Comparison of ENCODE assay signal across 31 mouse cellular contexts in genomic region chr17:34179019-34179418, GRCm38 (mm10). TPM values are rescaled to one million over a fixed set of nuclear protein-coding genes. Genes with fewer than 3 reads are reported as not detected.
"Had no signal": no experiment of that assay in that cellular context is flagged by ENCODE, and none has a peak within 500 bp of the region (broad histone marks: within the 10 kb centered on the region; RNA-seq: fewer than 3 reads in every experiment).

No protein-coding gene starts in this region.

- H3K27ac ChIP-seq: limb, embryonic 10.5 days; limb, embryonic 12.5 days; limb, embryonic 13.5 days; limb, embryonic 15.5 days; liver, embryonic 12.5 days; liver, embryonic 13.5 days; liver, embryonic 14.5 days; liver, embryonic 15.5 days; lung, embryonic 15.5 days; macrophage; midbrain, embryonic 10.5 days; midbrain, embryonic 12.5 days; midbrain, embryonic 13.5 days; midbrain, embryonic 15.5 days; neural tube, embryonic 12.5 days had no signal

- H3K4me3 ChIP-seq: limb, embryonic 10.5 days; limb, embryonic 12.5 days; limb, embryonic 13.5 days; limb, embryonic 15.5 days; liver, embryonic 12.5 days; liver, embryonic 13.5 days; liver, embryonic 15.5 days; lung, embryonic 15.5 days; megakaryocyte, embryonic 14.5 days; midbrain, embryonic 10.5 days; midbrain, embryonic 12.5 days; midbrain, embryonic 13.5 days; midbrain, embryonic 15.5 days; myocyte; neural tube, embryonic 12.5 days had no signal

- H3K36me3 ChIP-seq: limb, embryonic 10.5 days; limb, embryonic 12.5 days; limb, embryonic 13.5 days; limb, embryonic 15.5 days; liver, embryonic 12.5 days; liver, embryonic 13.5 days; liver, embryonic 15.5 days; lung, embryonic 15.5 days; midbrain, embryonic 10.5 days; midbrain, embryonic 12.5 days; midbrain, embryonic 13.5 days; midbrain, embryonic 15.5 days; neural tube, embryonic 12.5 days had no signal

- H3K9ac ChIP-seq: limb, embryonic 12.5 days; limb, embryonic 13.5 days; limb, embryonic 15.5 days; liver, embryonic 12.5 days; liver, embryonic 13.5 days; liver, embryonic 14.5 days; liver, embryonic 15.5 days; liver, postnatal 0 days; lung, embryonic 14.5 days; lung, embryonic 15.5 days; midbrain, embryonic 12.5 days; midbrain, embryonic 13.5 days; midbrain, embryonic 15.5 days; neural tube, embryonic 12.5 days had no signal

- H3K4me1 ChIP-seq: limb, embryonic 10.5 days; limb, embryonic 12.5 days; limb, embryonic 13.5 days; limb, embryonic 15.5 days; lung, embryonic 15.5 days; midbrain, embryonic 10.5 days; midbrain, embryonic 12.5 days; midbrain, embryonic 13.5 days; midbrain, embryonic 15.5 days; neural tube, embryonic 12.5 days had no signal

- H3K27me3 ChIP-seq: liver, embryonic 15.5 days had no signal

- DNase-seq: left cerebral cortex, postnatal 4 days; liver; liver, embryonic 13.5 days; liver, postnatal 0 days; lung, adult 18-20 months; lung, adult 2 months; lung, embryonic 14.5 days; lung, postnatal 10 days; lung, postnatal 14 days; lung, postnatal 36 days; lung, postnatal 4 days; midbrain, embryonic 14.5 days had no signal

- H3K4me2 ChIP-seq: limb, embryonic 12.5 days; limb, embryonic 13.5 days; limb, embryonic 15.5 days; liver, embryonic 11.5 days; liver, embryonic 12.5 days; liver, embryonic 13.5 days; liver, embryonic 15.5 days; lung, embryonic 14.5 days; lung, embryonic 15.5 days; midbrain, embryonic 11.5 days; midbrain, embryonic 12.5 days; midbrain, embryonic 13.5 days; midbrain, embryonic 15.5 days; neural tube, embryonic 12.5 days had no signal

- H3K9me3 ChIP-seq: limb, embryonic 10.5 days; limb, embryonic 15.5 days; liver, embryonic 15.5 days; midbrain, embryonic 10.5 days; midbrain, embryonic 15.5 days had no signal

RNA-seq across cellular contexts. Expression of gene H2-DMb1, which starts 26.1 kb away (rescaled TPM):
- polyA plus RNA-seq: myocyte; neural tube, embryonic 11.5 days had no signal
